Mouse (Mus musculus) hindbrain, embryonic 13.5 days (tissue): Measurements from ENCODE around the gene Atp6ap1l. TPM values are rescaled to one million over a fixed set of nuclear protein-coding genes. Genes with fewer than 3 reads are reported as not detected.

Experiments
- polyA plus RNA-seq: library from polyadenylated mRNA; unstranded; fragments of >200 nt; fragmentation: Nextera tagmentation; extraction: Ambion mirVana; gene quantifications from 2 replicates; pipeline ENCODE4 v1.2.1, GENCODE M21; 2015

Gene Atp6ap1l
- polyA plus RNA-seq, 1 experiment from 2014 or later = 0.88 TPM

Other genes with a start within 250 kb of the Atp6ap1l start
- gene Rps23, start 17.6 kb upstream of the Atp6ap1l start, polyA plus RNA-seq = 142 and 150 TPM in 2 replicates